Mouse (Mus musculus): ENCODE measurements around the gene Csmd2. TPM values are rescaled to one million over a fixed set of nuclear protein-coding genes. Genes with fewer than 3 reads are reported as not detected.

Csmd2 gene
- 0.03 TPM in 1 of 2 replicates, not detected in the other for polyA plus RNA-seq (2014; fragmentation: Nextera tagmentation; extraction: Ambion mirVana)

GRCm38 (mm10) chr4:127987784-127988455 is at the start of gene Csmd2:
Gene Csmd2, plus strand, starts transcription at chr4:127987857.
- Histone ChIP-seq H3K4me1 (replicated peaks; ENCODE audit: control insufficient read depth, insufficient read depth, low read length) (no peaks in the 10 kb centered on the region), H3K36me3 (ENCODE audit: control insufficient read depth, insufficient read depth, low read length) (no peaks in the 10 kb centered on the region), H3K27me3 (replicated peaks; ENCODE audit: control insufficient read depth, insufficient read depth, low read length) (peaks cover 60% of the 10 kb centered on the region), H3K9ac (ENCODE audit: low read depth, low read length) (no peak within 1 kb of the TSS), H3K9me3 (ENCODE audit: control insufficient read depth, low read length) (no peaks in the 10 kb centered on the region), H3K4me3 (ENCODE audit: low read depth, low read length) (peak within 1 kb of the TSS; percentile 30), H3K27ac (ENCODE audit: low read depth, low read length) (no peak within 1 kb of the TSS), H3K4me2 (peak within 1 kb of the TSS; percentile 56)
- ATAC-seq (replicated peaks; ENCODE audit: low FRiP score) (no peak), DNase-seq (ENCODE audit: low spot score) (no peak)
- 3% methylated on average over 52 of the region's 65 CpGs for WGBS

- no peak overlapping the region for H3K27ac ChIP-seq (ENCODE audit: low read depth, low read length)
Measured at GRCm38 (mm10) chr4:127947696-127948095, 40.0 kb upstream of the Csmd2 start.

GRCm38 (mm10) chr4:127953006-127953710 is 34.5 kb upstream of the Csmd2 start:
- Histone ChIP-seq H3K9ac (ENCODE audit: low read depth, low read length) (no peak overlapping the region), H3K36me3 (ENCODE audit: control insufficient read depth, insufficient read depth, low read length) (no peaks in the 10 kb centered on the region), H3K4me2 (no peak overlapping the region), H3K27ac (ENCODE audit: low read depth, low read length) (no peak overlapping the region), H3K4me1 (replicated peaks; ENCODE audit: control insufficient read depth, insufficient read depth, low read length) (no peaks in the 10 kb centered on the region), H3K4me3 (ENCODE audit: low read depth, low read length) (no peak overlapping the region), H3K27me3 (replicated peaks; ENCODE audit: control insufficient read depth, insufficient read depth, low read length) (no peaks in the 10 kb centered on the region), H3K9me3 (ENCODE audit: control insufficient read depth, low read length) (no peaks in the 10 kb centered on the region)
- no peak for DNase-seq (ENCODE audit: low spot score)
- WGBS, result 39% methylated on average over 10 of the region's 10 CpGs
- no peak for ATAC-seq (replicated peaks; ENCODE audit: low FRiP score)

More at GRCm38 (mm10) chr4:127947696-127948095, 40.0 kb upstream of the Csmd2 start:
- 57% methylated on average over 2 of the region's 2 CpGs for WGBS
- Histone ChIP-seq H3K36me3 (ENCODE audit: control insufficient read depth, insufficient read depth, low read length) (no peaks in the 10 kb centered on the region), H3K4me1 (replicated peaks; ENCODE audit: control insufficient read depth, insufficient read depth, low read length) (no peaks in the 10 kb centered on the region), H3K4me2 (no peak overlapping the region), H3K4me3 (ENCODE audit: low read depth, low read length) (no peak overlapping the region), H3K9ac (ENCODE audit: low read depth, low read length) (no peak overlapping the region), H3K27me3 (replicated peaks; ENCODE audit: control insufficient read depth, insufficient read depth, low read length) (no peaks in the 10 kb centered on the region), H3K9me3 (ENCODE audit: control insufficient read depth, low read length) (no peaks in the 10 kb centered on the region)
- no peak for DNase-seq (ENCODE audit: low spot score)
- ATAC-seq (replicated peaks; ENCODE audit: low FRiP score), result no peak

DNA sequence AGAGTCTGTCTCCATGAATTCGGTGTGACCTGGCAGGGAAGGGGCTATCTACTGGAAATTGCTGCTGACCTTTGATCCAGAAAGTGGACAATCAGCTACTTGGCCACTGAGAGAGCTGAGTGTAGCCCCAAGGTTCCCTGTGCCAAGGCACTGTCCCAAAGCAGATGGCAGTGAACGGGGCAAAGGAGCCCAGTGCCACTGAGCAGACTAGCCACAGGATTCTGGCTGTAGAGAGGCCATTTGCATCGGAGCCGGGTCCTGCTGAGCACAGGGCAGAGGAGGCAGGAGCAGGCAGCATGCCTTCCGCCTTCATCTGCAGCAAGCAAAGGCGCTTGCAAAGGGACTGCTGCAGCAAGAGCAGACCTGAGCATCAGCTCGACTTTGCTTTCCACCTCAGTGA is 18.6 kb upstream of the Csmd2 start:
- whole genome bisulfite sequencing, result 12% methylated on average over 7 of the region's 7 CpGs
- DNase-seq (ENCODE audit: low spot score), result no peak

DNA sequence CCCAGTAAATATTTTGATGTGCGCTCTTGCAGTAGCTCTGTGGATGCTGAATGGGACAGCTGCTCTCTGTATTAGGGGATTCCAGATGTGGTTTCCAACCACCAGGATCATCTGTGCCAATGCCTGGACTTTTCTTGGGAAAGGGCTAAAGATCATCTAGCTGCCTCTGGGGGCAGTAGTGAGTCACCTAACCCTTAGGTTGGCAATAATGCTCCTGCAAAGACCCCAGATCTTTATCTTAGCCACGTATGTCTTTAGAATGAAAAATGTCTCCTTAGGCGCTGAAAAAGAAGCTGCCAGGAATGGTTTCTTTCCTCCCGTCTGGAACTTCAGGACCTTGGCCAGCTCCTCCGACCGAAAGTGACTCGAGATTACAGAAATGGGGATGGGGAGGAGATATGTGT is 17.6 kb upstream of the Csmd2 start:
- no peak overlapping the region for H3K4me3 ChIP-seq (ENCODE audit: low read depth, low read length)
- no peak overlapping the region for H3K9ac ChIP-seq (ENCODE audit: low read depth, low read length)
- DNase-seq (ENCODE audit: low spot score) (no peak), ATAC-seq (replicated peaks; ENCODE audit: low FRiP score) (no peak)
- H3K27ac ChIP-seq (ENCODE audit: low read depth, low read length), result no peak overlapping the region
- H3K36me3 ChIP-seq (ENCODE audit: control insufficient read depth, insufficient read depth, low read length), result no peaks in the 10 kb centered on the region
- H3K4me2 ChIP-seq, result no peak overlapping the region
- H3K9me3 ChIP-seq (ENCODE audit: control insufficient read depth, low read length), result no peaks in the 10 kb centered on the region
- no peaks in the 10 kb centered on the region for H3K4me1 ChIP-seq (replicated peaks; ENCODE audit: control insufficient read depth, insufficient read depth, low read length)
- H3K27me3 ChIP-seq (replicated peaks; ENCODE audit: control insufficient read depth, insufficient read depth, low read length), result peaks cover 31% of the 10 kb centered on the region
- 4% methylated on average over 7 of the region's 7 CpGs for WGBS

More for the DNA sequence above, 18.6 kb upstream of the Csmd2 start:
- Histone ChIP-seq H3K4me2 (no peak overlapping the region), H3K9me3 (ENCODE audit: control insufficient read depth, low read length) (no peaks in the 10 kb centered on the region), H3K27ac (ENCODE audit: low read depth, low read length) (no peak overlapping the region), H3K4me1 (replicated peaks; ENCODE audit: control insufficient read depth, insufficient read depth, low read length) (no peaks in the 10 kb centered on the region), H3K4me3 (ENCODE audit: low read depth, low read length) (no peak overlapping the region), H3K36me3 (ENCODE audit: control insufficient read depth, insufficient read depth, low read length) (no peaks in the 10 kb centered on the region), H3K9ac (ENCODE audit: low read depth, low read length) (no peak overlapping the region), H3K27me3 (replicated peaks; ENCODE audit: control insufficient read depth, insufficient read depth, low read length) (peaks cover 31% of the 10 kb centered on the region)
- ATAC-seq (replicated peaks; ENCODE audit: low FRiP score), result no peak

DNA sequence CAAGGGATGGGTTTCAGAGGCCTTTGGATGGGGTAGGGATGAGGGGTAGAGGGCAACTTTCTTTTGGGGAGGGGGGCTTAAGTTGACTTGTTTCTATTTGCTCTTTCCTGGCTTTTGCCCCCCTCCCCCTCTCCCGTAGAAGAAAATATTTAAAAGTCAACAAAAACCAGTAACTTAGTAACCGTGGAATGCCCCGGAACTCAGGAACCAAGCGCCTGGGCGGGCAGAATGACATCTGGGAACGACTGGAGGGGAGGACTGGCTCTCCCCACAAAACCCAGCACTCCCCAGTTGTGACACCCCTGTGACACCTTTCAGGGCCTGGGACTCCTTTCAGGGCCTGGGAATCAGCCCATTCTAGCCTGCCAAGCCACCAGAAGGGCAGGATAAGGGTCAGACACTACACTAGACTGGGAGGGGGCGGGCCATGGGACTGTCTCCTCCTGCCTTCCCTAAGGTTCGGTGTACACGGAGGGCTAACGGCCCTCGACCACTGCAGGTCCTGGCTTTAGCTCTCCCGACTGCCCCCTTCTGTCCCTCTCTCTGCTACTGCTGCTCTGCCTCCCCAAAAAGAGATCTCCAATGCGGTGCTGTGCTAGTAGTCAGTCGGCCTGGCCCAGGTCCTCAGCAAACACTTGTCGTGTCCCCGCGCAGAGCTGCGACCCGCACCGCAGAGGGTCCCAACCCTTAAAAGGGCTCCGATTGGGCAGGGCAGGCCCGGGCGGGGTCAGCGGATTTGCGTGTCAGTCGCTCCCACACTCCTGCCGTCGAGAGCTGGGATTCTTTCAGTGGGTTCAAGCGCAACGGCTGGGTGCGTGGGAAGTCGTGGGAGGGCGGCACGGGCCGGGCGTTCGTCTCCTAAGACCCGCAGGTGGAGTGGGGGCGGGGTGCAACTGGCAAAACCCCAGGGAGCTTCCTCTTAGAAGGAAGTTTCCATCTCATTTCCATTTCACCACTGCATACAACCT is 16.5 kb upstream of the Csmd2 start, which contains the start of gene CK137956:
Gene CK137956, minus strand, starts transcription at position 51 of the 968 bp plus-strand sequence.
- H3K36me3 ChIP-seq (ENCODE audit: control insufficient read depth, insufficient read depth, low read length), result no peaks in the 10 kb centered on the region
- H3K4me1 ChIP-seq (replicated peaks; ENCODE audit: control insufficient read depth, insufficient read depth, low read length), result no peaks in the 10 kb centered on the region
- H3K4me2 ChIP-seq, result no peak within 1 kb of the TSS
- H3K27me3 ChIP-seq (replicated peaks; ENCODE audit: control insufficient read depth, insufficient read depth, low read length), result peaks cover 31% of the 10 kb centered on the region
- no peak within 1 kb of the TSS for H3K9ac ChIP-seq (ENCODE audit: low read depth, low read length)
- no peaks in the 10 kb centered on the region for H3K9me3 ChIP-seq (ENCODE audit: control insufficient read depth, low read length)
- 4% methylated on average over 39 of the region's 39 CpGs for WGBS
- ATAC-seq (replicated peaks; ENCODE audit: low FRiP score) (no peak), DNase-seq (ENCODE audit: low spot score) (no peak)
- H3K4me3 ChIP-seq (ENCODE audit: low read depth, low read length), result no peak within 1 kb of the TSS
- H3K27ac ChIP-seq (ENCODE audit: low read depth, low read length), result no peak within 1 kb of the TSS

DNA sequence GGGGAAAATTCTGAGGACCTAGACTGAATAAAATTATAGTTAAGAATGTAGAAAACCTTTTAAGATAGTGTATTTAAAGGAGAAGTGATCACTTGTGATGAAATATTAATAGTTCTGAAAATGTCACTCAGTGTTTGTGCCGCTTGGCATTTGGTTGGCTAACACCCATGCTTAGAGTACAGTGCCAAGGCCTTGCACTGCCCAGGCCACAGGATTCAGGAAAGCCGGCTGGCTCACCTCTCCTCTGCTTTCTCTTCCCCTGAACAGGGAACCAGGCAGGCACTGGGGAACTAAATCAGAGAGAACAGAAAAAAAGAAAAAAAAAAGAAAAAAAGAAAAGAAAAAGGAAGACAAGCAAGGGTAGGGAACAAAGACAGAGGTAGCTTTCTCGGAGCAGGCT is 14.7 kb upstream of the Csmd2 start:
- no peak for DNase-seq (ENCODE audit: low spot score)
- no peak overlapping the region for H3K27ac ChIP-seq (ENCODE audit: low read depth, low read length)
- H3K36me3 ChIP-seq (ENCODE audit: control insufficient read depth, insufficient read depth, low read length), result no peaks in the 10 kb centered on the region
- H3K9me3 ChIP-seq (ENCODE audit: control insufficient read depth, low read length), result no peaks in the 10 kb centered on the region
- peaks cover 31% of the 10 kb centered on the region for H3K27me3 ChIP-seq (replicated peaks; ENCODE audit: control insufficient read depth, insufficient read depth, low read length)
- no peaks in the 10 kb centered on the region for H3K4me1 ChIP-seq (replicated peaks; ENCODE audit: control insufficient read depth, insufficient read depth, low read length)
- no peak overlapping the region for H3K4me2 ChIP-seq
- H3K4me3 ChIP-seq (ENCODE audit: low read depth, low read length), result no peak overlapping the region
- 78% methylated on average over 3 of the region's 3 CpGs for WGBS
- no peak overlapping the region for H3K9ac ChIP-seq (ENCODE audit: low read depth, low read length)
- no peak for ATAC-seq (replicated peaks; ENCODE audit: low FRiP score)

DNA sequence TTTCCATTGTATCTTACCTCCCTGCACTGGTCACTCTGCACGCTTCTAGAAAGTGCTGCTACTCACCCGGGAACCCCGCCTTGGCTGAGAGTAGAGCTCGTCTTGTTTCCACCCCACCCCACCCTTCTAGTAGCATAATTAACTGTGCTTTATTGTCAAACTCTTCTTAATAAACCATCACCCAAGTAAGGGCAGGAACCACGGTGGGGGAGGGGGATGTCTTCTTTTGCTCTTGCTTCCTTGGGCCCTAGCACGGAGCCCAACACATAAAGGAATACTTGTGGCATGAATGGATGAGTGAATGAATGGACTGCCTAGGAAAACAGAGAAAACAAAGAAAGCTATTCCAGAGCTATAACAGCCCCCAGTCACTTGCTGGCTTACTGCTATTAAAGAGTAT is 6.5 kb upstream of the Csmd2 start:
- 90% methylated on average over 6 of the region's 6 CpGs for WGBS
- H3K4me3 ChIP-seq (ENCODE audit: low read depth, low read length), result no peak overlapping the region
- H3K27me3 ChIP-seq (replicated peaks; ENCODE audit: control insufficient read depth, insufficient read depth, low read length), result peaks cover 11% of the 10 kb centered on the region
- no peaks in the 10 kb centered on the region for H3K4me1 ChIP-seq (replicated peaks; ENCODE audit: control insufficient read depth, insufficient read depth, low read length)
- DNase-seq (ENCODE audit: low spot score) (no peak), ATAC-seq (replicated peaks; ENCODE audit: low FRiP score) (no peak)
- no peaks in the 10 kb centered on the region for H3K36me3 ChIP-seq (ENCODE audit: control insufficient read depth, insufficient read depth, low read length)
- no peak overlapping the region for H3K4me2 ChIP-seq
- H3K27ac ChIP-seq (ENCODE audit: low read depth, low read length), result no peak overlapping the region
- no peak overlapping the region for H3K9ac ChIP-seq (ENCODE audit: low read depth, low read length)
- H3K9me3 ChIP-seq (ENCODE audit: control insufficient read depth, low read length), result no peaks in the 10 kb centered on the region

All from liver, embryonic 11.5 days (tissue).